Mouse (Mus musculus): ENCODE results near the gene Dop1a.

- TF ChIP-seq CTCF (IDR thresholded peaks at IDR 0.05; ENCODE audit: low read depth, low read length) (no peak), POLR2A (IDR thresholded peaks at IDR 0.05; ENCODE audit: borderline replicate concordance, low read depth, low read length) (no peak)
Observed at GRCm38 (mm10) chr9:86435510-86435909, 31.4 kb upstream of the Dop1a start.
